Mouse (Mus musculus): ENCODE measurements around the gene Gm2a.

The Gm2a gene

GRCm38 (mm10) chr11:55131946-55132345 is 34.0 kb downstream of the Gm2a start:
- H3K36me3 ChIP-seq (ENCODE audit: control insufficient read depth, insufficient read depth, low read length, poor library complexity, severe bottlenecking) = no peaks in the 10 kb centered on the region
- no peaks in the 10 kb centered on the region for H3K27me3 ChIP-seq (ENCODE audit: control insufficient read depth, insufficient read depth, low read length, poor library complexity, severe bottlenecking)
- DNase-seq (ENCODE audit: low read depth, low spot score) = peak; percentile 66

- DNase-seq (ENCODE audit: low read depth, low spot score) = no peak
- H3K36me3 ChIP-seq (ENCODE audit: control insufficient read depth, insufficient read depth, low read length, poor library complexity, severe bottlenecking) = no peaks in the 10 kb centered on the region
- H3K27me3 ChIP-seq (ENCODE audit: control insufficient read depth, insufficient read depth, low read length, poor library complexity, severe bottlenecking) = no peaks in the 10 kb centered on the region
Observed at GRCm38 (mm10) chr11:55133204-55133603, 35.3 kb downstream of the Gm2a start.

- no peak for DNase-seq (ENCODE audit: low read depth, low spot score)
- Histone ChIP-seq H3K36me3 (ENCODE audit: control insufficient read depth, insufficient read depth, low read length, poor library complexity, severe bottlenecking) (no peaks in the 10 kb centered on the region), H3K27me3 (ENCODE audit: control insufficient read depth, insufficient read depth, low read length, poor library complexity, severe bottlenecking) (no peaks in the 10 kb centered on the region)
Observed at GRCm38 (mm10) chr11:55134407-55134806, 36.5 kb downstream of the Gm2a start.

GRCm38 (mm10) chr11:55134871-55135270 is 37.0 kb downstream of the Gm2a start:
- no peak for DNase-seq (ENCODE audit: low read depth, low spot score)
- Histone ChIP-seq H3K27me3 (ENCODE audit: control insufficient read depth, insufficient read depth, low read length, poor library complexity, severe bottlenecking) (no peaks in the 10 kb centered on the region), H3K36me3 (ENCODE audit: control insufficient read depth, insufficient read depth, low read length, poor library complexity, severe bottlenecking) (no peaks in the 10 kb centered on the region)

GRCm38 (mm10) chr11:55136770-55137547 is 39.0 kb downstream of the Gm2a start:
- DNase-seq (ENCODE audit: low read depth, low spot score) = peak; percentile 95
- H3K36me3 ChIP-seq (ENCODE audit: control insufficient read depth, insufficient read depth, low read length, poor library complexity, severe bottlenecking) = no peaks in the 10 kb centered on the region
- H3K27me3 ChIP-seq (ENCODE audit: control insufficient read depth, insufficient read depth, low read length, poor library complexity, severe bottlenecking) = no peaks in the 10 kb centered on the region

GRCm38 (mm10) chr11:55137646-55138045 is 39.7 kb downstream of the Gm2a start:
- Histone ChIP-seq H3K36me3 (ENCODE audit: control insufficient read depth, insufficient read depth, low read length, poor library complexity, severe bottlenecking) (no peaks in the 10 kb centered on the region), H3K27me3 (ENCODE audit: control insufficient read depth, insufficient read depth, low read length, poor library complexity, severe bottlenecking) (no peaks in the 10 kb centered on the region)
- DNase-seq (ENCODE audit: low read depth, low spot score) = no peak

GRCm38 (mm10) chr11:55141502-55141901 is 43.6 kb downstream of the Gm2a start:
- DNase-seq (ENCODE audit: low read depth, low spot score) = no peak

GRCm38 (mm10) chr11:55144011-55144410 is 46.1 kb downstream of the Gm2a start:
- DNase-seq (ENCODE audit: low read depth, low spot score) = no peak

More at GRCm38 (mm10) chr11:55141502-55141901, 43.6 kb downstream of the Gm2a start:
- Histone ChIP-seq H3K36me3 (ENCODE audit: control insufficient read depth, insufficient read depth, low read length, poor library complexity, severe bottlenecking) (no peaks in the 10 kb centered on the region), H3K27me3 (ENCODE audit: control insufficient read depth, insufficient read depth, low read length, poor library complexity, severe bottlenecking) (no peaks in the 10 kb centered on the region)

GRCm38 (mm10) chr11:55146855-55147254 is 48.9 kb downstream of the Gm2a start:
- H3K27me3 ChIP-seq (ENCODE audit: control insufficient read depth, insufficient read depth, low read length, poor library complexity, severe bottlenecking) = no peaks in the 10 kb centered on the region
- H3K36me3 ChIP-seq (ENCODE audit: control insufficient read depth, insufficient read depth, low read length, poor library complexity, severe bottlenecking) = no peaks in the 10 kb centered on the region
- DNase-seq (ENCODE audit: low read depth, low spot score) = no peak

More at GRCm38 (mm10) chr11:55144011-55144410, 46.1 kb downstream of the Gm2a start:
- H3K36me3 ChIP-seq (ENCODE audit: control insufficient read depth, insufficient read depth, low read length, poor library complexity, severe bottlenecking) = no peaks in the 10 kb centered on the region
- no peaks in the 10 kb centered on the region for H3K27me3 ChIP-seq (ENCODE audit: control insufficient read depth, insufficient read depth, low read length, poor library complexity, severe bottlenecking)

- H3K27me3 ChIP-seq (ENCODE audit: control insufficient read depth, insufficient read depth, low read length, poor library complexity, severe bottlenecking) = no peaks in the 10 kb centered on the region
- H3K36me3 ChIP-seq (ENCODE audit: control insufficient read depth, insufficient read depth, low read length, poor library complexity, severe bottlenecking) = no peaks in the 10 kb centered on the region
- DNase-seq (ENCODE audit: low read depth, low spot score) = no peak
Observed at GRCm38 (mm10) chr11:55147423-55147822, 49.5 kb downstream of the Gm2a start.

- peak; percentile 54 for DNase-seq (ENCODE audit: low read depth, low spot score)
- Histone ChIP-seq H3K27me3 (ENCODE audit: control insufficient read depth, insufficient read depth, low read length, poor library complexity, severe bottlenecking) (no peaks in the 10 kb centered on the region), H3K36me3 (ENCODE audit: control insufficient read depth, insufficient read depth, low read length, poor library complexity, severe bottlenecking) (no peaks in the 10 kb centered on the region)
Observed at GRCm38 (mm10) chr11:55148461-55148860, 50.5 kb downstream of the Gm2a start.

- no peaks in the 10 kb centered on the region for H3K36me3 ChIP-seq (ENCODE audit: control insufficient read depth, insufficient read depth, low read length, poor library complexity, severe bottlenecking)
- no peaks in the 10 kb centered on the region for H3K27me3 ChIP-seq (ENCODE audit: control insufficient read depth, insufficient read depth, low read length, poor library complexity, severe bottlenecking)
- no peak for DNase-seq (ENCODE audit: low read depth, low spot score)
Observed at GRCm38 (mm10) chr11:55151608-55152007, 53.7 kb downstream of the Gm2a start, which contains the start of gene Slc36a3. Gene Slc36a3 (minus strand): TSS chr11:55151708.

- Histone ChIP-seq H3K27me3 (ENCODE audit: control insufficient read depth, insufficient read depth, low read length, poor library complexity, severe bottlenecking) (no peaks in the 10 kb centered on the region), H3K36me3 (ENCODE audit: control insufficient read depth, insufficient read depth, low read length, poor library complexity, severe bottlenecking) (no peaks in the 10 kb centered on the region)
- DNase-seq (ENCODE audit: low read depth, low spot score) = no peak
Observed at GRCm38 (mm10) chr11:55154398-55155069, 56.6 kb downstream of the Gm2a start.

- H3K27me3 ChIP-seq (ENCODE audit: control insufficient read depth, insufficient read depth, low read length, poor library complexity, severe bottlenecking) = no peaks in the 10 kb centered on the region
- DNase-seq (ENCODE audit: low read depth, low spot score) = peak; percentile 92
- no peaks in the 10 kb centered on the region for H3K36me3 ChIP-seq (ENCODE audit: control insufficient read depth, insufficient read depth, low read length, poor library complexity, severe bottlenecking)
Observed at GRCm38 (mm10) chr11:55155070-55155421, 57.1 kb downstream of the Gm2a start.

GRCm38 (mm10) chr11:55158785-55159359 is 61.0 kb downstream of the Gm2a start:
- DNase-seq (ENCODE audit: low read depth, low spot score) = peak; percentile 94
- Histone ChIP-seq H3K27me3 (ENCODE audit: control insufficient read depth, insufficient read depth, low read length, poor library complexity, severe bottlenecking) (no peaks in the 10 kb centered on the region), H3K36me3 (ENCODE audit: control insufficient read depth, insufficient read depth, low read length, poor library complexity, severe bottlenecking) (no peaks in the 10 kb centered on the region)
